Mouse (Mus musculus) stomach, embryonic 16.5 days (tissue): ENCODE results near the gene Rtl9. TPM values are rescaled to one million over a fixed set of nuclear protein-coding genes. Genes with fewer than 3 reads are reported as not detected.

Experiments
- ATAC-seq: fragments of 200-750 bp; cut with Nextera tagmentation; 2 replicates; pipeline ENCODE4 v1.8.0; 2017; ENCODE audit warnings: moderate number of reproducible peaks, moderate TSS enrichment; ENCODE audit not compliant: insufficient read depth, low FRiP score
- H3K27ac ChIP-seq: fragments of 300-500 bp; sonication (generic); 2 replicates; pipeline ENCODE4 v1.5.1; 2014; ENCODE audit warnings: low read length
- H3K27me3 ChIP-seq: fragments of 300-500 bp; sonication (generic); 2 replicates; pipeline ENCODE4 v1.6.1; 2014; ENCODE audit warnings: low read length, control low read depth, mixed read lengths; ENCODE audit not compliant: control insufficient read depth, insufficient read depth
- H3K36me3 ChIP-seq: fragments of 300-500 bp; sonication (generic); 2 replicates; pipeline ENCODE4 v1.6.1; 2014; ENCODE audit warnings: low read length; ENCODE audit not compliant: control insufficient read depth, insufficient read depth
- H3K4me1 ChIP-seq: fragments of 300-500 bp; sonication (generic); 2 replicates; pipeline ENCODE4 v1.6.1; 2014; ENCODE audit warnings: low read length, control low read depth, mixed read lengths; ENCODE audit not compliant: control insufficient read depth, insufficient read depth
- H3K4me2 ChIP-seq: fragments of 300-500 bp; sonication (generic); 2 replicates; pipeline ENCODE4 v1.6.1; 2014; ENCODE audit warnings: low read depth, low read length, mixed read lengths
- H3K4me3 ChIP-seq: fragments of 300-500 bp; sonication (generic); replicated peaks from 2 replicates; pipeline ENCODE4 v1.5.1; 2014; ENCODE audit warnings: mild to moderate bottlenecking, low read length
- H3K9ac ChIP-seq: fragments of 300-500 bp; sonication (generic); 2 replicates; pipeline ENCODE4 v1.6.1; 2014; ENCODE audit warnings: low read length
- H3K9me3 ChIP-seq: fragments of 300-500 bp; sonication (generic); replicated peaks from 2 replicates; pipeline ENCODE4 v1.6.1; 2016; ENCODE audit warnings: low read length, control low read depth; ENCODE audit not compliant: control insufficient read depth
- polyA plus RNA-seq: library from polyadenylated mRNA; unstranded; fragments of >200 nt; fragmentation: Nextera tagmentation; extraction: Ambion mirVana; gene quantifications from 2 replicates; pipeline ENCODE4 v1.2.1, GENCODE M21; 2015

Rtl9 gene
- polyA plus RNA-seq, 1 experiment from 2014 or later: 1.0 TPM

DNA sequence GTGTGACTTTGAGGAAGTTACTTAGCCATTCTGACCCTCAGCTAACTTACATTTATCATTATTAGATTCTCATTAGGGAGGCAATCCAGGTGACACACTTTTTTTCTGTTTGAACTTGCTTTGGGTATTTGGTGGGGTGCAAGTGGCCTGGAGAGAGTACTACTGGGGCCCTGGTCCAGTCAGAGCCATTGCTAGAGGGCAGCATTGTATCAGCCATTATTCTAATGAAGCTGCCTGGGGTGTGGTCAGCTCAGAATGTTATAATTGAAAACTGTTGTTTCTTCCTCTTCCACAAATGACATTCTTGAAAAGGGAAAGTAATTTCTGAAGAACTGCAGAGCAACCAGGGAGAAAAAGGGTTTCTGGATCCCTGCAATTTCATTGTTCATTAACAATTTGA, 13.2 kb downstream of the Rtl9 start:
- no peak overlapping the region for H3K4me3 ChIP-seq
- no peak overlapping the region for H3K4me2 ChIP-seq
- no peak for ATAC-seq
- H3K27ac ChIP-seq: no peak overlapping the region
- no peaks in the 10 kb centered on the region for H3K36me3 ChIP-seq
- no peaks in the 10 kb centered on the region for H3K27me3 ChIP-seq
- no peak overlapping the region for H3K9ac ChIP-seq
- no peaks in the 10 kb centered on the region for H3K4me1 ChIP-seq
- H3K9me3 ChIP-seq: no peaks in the 10 kb centered on the region

Other genes with a start within 250 kb of the Rtl9 start
- gene Ammecr1, start 132.9 kb upstream of the Rtl9 start, polyA plus RNA-seq: 9.4 and 9.8 TPM in 2 replicates